Mouse (Mus musculus): ENCODE measurements around the gene Lpar3.

Lpar3 gene

GRCm38 (mm10) chr3:146220776-146221486, at the start of gene Lpar3:
Gene Lpar3, plus strand, starts transcription at chr3:146220963.
- no peak for DNase-seq (ENCODE audit: low read depth, low spot score)

- no peak for DNase-seq (ENCODE audit: low read depth, low spot score)
Measured at GRCm38 (mm10) chr3:146173030-146173429, 47.7 kb upstream of the Lpar3 start.

DNA sequence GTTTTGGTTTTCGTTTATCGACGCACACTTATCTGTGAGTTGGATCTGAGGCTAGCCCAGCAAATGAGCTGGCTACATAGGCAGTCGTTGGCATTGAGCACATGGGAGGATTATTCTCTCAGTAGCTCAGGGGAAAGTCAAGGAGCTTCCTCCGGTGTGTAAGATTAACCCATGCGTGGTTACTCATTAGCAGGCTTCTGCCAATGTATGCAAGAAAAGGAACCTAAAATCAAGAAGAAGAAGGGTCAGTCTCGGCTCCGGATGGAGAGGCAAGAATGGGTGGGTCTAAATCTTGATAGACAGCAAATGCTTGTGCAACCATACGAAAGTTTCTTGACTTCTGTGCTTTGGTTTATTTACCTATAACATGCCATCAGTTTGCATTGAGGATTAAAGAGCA, 46.5 kb upstream of the Lpar3 start:
- no peak for DNase-seq (ENCODE audit: low read depth, low spot score)

- peak; percentile 85 for DNase-seq (ENCODE audit: low read depth, low spot score)
Measured at GRCm38 (mm10) chr3:146177295-146177694, 43.5 kb upstream of the Lpar3 start.

DNA sequence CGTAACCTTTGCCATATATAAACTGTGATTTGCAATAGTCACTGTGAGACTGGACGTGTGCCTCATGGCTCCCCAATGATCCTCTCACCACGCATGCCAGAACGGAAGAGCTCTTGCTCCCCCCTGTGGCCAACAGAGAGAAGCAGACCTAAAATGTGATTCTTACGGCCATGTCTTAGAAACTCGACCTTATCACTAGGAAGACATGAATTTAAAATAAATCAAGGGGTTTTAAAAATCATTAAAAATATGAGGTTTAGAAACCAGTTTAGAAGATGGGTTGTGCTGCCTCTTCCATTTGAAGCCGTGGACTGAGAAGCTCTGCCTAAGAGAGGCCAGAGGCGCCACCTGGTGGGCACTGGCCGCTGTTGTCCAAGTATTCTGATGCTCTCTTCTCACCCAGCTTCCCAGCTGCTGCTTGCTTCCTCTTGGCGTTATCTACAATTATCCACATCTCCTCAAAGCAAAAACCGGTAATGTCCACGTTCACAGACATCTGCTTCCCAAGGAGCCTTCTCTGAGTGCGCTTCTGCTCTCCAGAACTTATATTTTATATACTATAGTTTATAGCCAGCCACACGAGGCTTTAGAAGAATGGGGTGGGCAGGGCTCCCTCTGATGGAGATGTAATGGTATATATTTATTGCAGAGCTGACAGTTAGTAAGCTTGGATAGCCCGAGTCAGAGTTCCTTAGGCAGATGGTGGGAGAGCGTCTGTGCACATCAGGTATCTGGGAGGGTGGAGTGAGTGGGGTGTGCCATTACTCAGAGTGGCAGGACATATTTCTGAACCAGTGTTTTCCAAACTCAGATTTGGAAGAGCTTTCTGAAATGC, 42.8 kb upstream of the Lpar3 start:
- DNase-seq (ENCODE audit: low read depth, low spot score) = peak; percentile 90

GRCm38 (mm10) chr3:146180341-146180740, 40.4 kb upstream of the Lpar3 start:
- no peak for DNase-seq (ENCODE audit: low read depth, low spot score)

DNA sequence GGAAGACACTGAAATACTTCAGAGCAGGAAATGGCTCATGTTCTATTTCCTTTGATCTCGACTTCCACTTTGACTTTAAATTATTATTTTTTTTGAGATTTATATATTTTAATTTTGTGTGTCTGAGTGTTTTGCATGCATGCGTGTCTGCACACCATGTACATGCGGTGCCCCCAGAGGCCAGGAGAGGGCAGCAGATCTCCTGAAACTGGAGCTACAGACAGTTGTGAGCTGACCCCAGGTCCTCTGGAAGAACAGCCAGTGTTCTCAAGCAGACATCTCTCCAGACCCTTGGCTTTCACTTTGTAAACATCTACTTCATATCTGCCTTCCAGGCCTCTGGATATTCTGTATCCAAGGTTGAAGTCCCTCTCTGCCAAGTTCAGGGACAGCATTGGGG, 39.8 kb upstream of the Lpar3 start:
- DNase-seq (ENCODE audit: low read depth, low spot score) = peak; percentile 80

- peak; percentile 90 for DNase-seq (ENCODE audit: low read depth, low spot score)
Measured at GRCm38 (mm10) chr3:146184992-146185657, 35.6 kb upstream of the Lpar3 start.

- DNase-seq (ENCODE audit: low read depth, low spot score) = no peak
Measured at GRCm38 (mm10) chr3:146186033-146186432, 34.7 kb upstream of the Lpar3 start.

- no peak for DNase-seq (ENCODE audit: low read depth, low spot score)
Measured at GRCm38 (mm10) chr3:146189933-146190332, 30.8 kb upstream of the Lpar3 start.

DNA sequence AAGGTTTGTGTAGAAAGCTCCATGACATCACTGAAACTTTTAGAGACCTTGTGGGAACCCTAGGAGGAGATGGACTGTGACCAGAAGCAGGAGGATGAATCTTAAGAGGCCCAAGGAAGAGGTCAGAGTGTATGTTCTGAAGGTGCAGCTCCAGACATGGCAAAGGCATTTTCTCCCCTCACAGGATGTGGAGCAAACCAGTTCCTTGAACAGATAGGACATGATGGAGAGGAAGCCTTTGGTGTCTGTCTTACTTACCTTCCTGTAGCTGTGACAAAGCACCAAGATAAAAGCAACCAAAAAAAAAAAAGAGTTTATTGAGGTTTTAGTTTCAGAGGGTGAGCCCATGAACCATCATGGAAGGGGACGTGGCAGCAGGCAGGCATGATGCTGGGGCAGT, 28.3 kb upstream of the Lpar3 start:
- no peak for DNase-seq (ENCODE audit: low read depth, low spot score)

GRCm38 (mm10) chr3:146195153-146195552, 25.6 kb upstream of the Lpar3 start:
- DNase-seq (ENCODE audit: low read depth, low spot score) = no peak

GRCm38 (mm10) chr3:146196301-146196700, 24.5 kb upstream of the Lpar3 start:
- no peak for DNase-seq (ENCODE audit: low read depth, low spot score)

DNA sequence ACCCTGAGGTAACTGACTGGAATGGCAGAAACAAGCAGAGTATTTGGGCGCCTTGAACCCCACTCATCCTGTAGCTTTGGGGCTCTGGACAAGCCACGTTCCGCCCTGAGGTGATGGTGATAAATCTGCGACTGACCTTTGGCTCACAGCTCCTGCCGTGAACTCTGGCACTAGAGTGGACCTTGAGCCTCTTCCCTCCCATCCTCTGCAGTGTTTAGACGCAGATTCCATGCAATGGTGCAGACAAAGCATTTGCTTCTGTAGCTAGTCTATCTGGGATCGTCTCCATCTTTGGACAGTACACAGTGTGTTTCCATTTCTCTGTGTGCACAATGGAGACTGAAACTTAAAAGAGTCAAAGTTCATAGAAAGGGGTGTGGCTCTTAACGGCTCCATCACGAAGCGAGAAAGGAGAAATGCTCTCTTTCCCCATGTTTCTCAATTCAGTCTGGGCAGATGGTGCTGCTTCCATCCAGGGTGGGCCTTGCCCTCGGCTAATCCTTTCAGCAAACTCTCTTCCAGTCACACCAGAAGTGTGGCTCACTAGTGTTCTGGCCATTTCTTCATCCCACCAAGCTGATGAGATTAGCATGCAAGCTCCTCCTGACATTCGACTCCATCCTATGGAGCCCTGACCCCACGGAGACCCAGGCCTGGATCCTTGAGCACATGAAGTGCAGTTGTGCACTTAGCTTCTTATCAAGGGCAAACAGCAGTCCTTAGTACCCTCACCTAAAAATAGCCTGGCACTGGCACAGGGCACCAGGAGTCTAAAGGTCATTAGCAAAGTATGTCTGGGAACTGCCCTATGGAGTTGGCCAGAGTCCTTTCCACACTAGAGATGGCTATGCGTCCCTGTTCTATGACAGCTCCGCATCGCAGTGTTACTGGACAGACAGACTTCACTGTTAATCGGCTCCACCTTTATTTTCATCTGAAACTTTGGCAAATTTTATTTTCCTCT, 23.7 kb upstream of the Lpar3 start:
- DNase-seq (ENCODE audit: low read depth, low spot score) = no peak

GRCm38 (mm10) chr3:146197785-146198184, 23.0 kb upstream of the Lpar3 start:
- no peak for DNase-seq (ENCODE audit: low read depth, low spot score)

DNA sequence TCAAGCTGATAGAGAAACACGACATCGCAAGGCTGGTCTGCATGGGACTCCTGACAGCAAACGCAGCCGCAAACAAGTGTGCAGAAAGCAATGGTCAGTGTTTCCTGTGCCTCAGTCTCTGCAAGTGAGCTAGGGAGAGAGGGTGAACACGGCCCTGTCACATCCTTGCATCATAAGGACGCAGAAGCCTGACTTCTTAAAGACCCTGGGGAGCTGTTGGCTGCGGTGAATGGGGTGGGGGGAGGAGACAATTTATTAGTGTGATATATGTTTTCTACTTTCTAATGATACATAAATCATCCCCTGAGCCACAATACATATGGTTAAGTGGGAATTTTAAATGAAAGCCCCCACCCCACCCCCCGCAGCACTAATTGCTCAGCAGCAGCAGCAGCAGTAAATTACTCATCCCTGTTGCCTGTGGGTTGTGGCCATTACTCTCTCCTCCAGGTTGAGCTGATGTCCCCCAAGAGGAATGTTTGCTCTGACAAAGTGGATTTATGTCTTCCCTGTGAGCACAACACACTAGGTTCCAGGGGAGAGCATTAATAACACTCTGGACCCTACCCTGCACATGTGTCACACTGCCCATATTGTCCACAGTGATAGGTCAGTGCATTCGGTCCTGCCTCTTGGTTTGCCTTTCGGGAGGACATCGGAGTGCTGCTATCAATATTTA, 21.8 kb upstream of the Lpar3 start:
- DNase-seq (ENCODE audit: low read depth, low spot score) = peak; percentile 27

GRCm38 (mm10) chr3:146199486-146199885, 21.3 kb upstream of the Lpar3 start:
- no peak for DNase-seq (ENCODE audit: low read depth, low spot score)

DNA sequence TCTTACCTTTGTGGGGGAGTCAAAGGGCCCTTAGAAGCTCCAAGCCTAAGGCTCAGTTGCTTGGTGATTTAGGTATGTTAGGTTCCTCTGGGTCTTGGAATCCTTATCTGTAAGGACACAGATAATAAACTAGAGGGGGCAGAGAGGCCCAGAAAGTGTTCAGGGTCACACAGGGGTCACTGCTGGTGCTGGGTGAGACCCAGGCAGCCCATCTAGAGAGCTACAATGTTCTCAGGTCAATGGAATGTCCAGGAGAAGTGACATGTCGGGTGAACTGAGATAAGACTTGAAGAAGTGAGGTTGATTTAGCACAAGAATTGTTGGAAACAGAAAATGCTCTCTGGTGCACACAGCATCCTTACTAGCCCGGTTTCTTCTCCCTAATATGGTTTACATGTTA, 16.4 kb upstream of the Lpar3 start:
- DNase-seq (ENCODE audit: low read depth, low spot score) = no peak

- peak; percentile 23 for DNase-seq (ENCODE audit: low read depth, low spot score)
Measured at GRCm38 (mm10) chr3:146205305-146205704, 15.5 kb upstream of the Lpar3 start.

GRCm38 (mm10) chr3:146206635-146207034, 14.1 kb upstream of the Lpar3 start:
- DNase-seq (ENCODE audit: low read depth, low spot score) = no peak

- no peak for DNase-seq (ENCODE audit: low read depth, low spot score)
Measured at GRCm38 (mm10) chr3:146207440-146207839, 13.3 kb upstream of the Lpar3 start.
